Mouse (Mus musculus) kidney, postnatal 0 days (tissue): ENCODE measurements at regions not wholly inside any gene's neighbourhood (a gene's known extent, or its start where the extent isn't known, plus 50 kb on each side); places are given as distances from the start of the nearest gene placed in this dataset.

Source experiments
- ATAC-seq: fragments of 200-750 bp; cut with Nextera tagmentation; replicated peaks from 2 replicates; pipeline ENCODE4 v1.8.0; 2017; ENCODE audit warnings: low read depth, moderate number of reproducible peaks, moderate TSS enrichment, moderate library complexity; ENCODE audit not compliant: low FRiP score
- DNase-seq: peaks from one replicate; pipeline ENCODE4 v3.0.0-alpha.2; 2016; ENCODE audit warnings: low spot score
- H3K27ac ChIP-seq: fragments of 300-500 bp; sonication (generic); 2 replicates; pipeline ENCODE4 v1.5.1; 2014; ENCODE audit warnings: mild to moderate bottlenecking
- H3K27me3 ChIP-seq: fragments of 300-500 bp; sonication (generic); 2 replicates; pipeline ENCODE4 v1.6.1; 2014; ENCODE audit warnings: low read length, mixed read lengths; ENCODE audit not compliant: insufficient read depth
- H3K36me3 ChIP-seq: fragments of 300-500 bp; sonication (generic); 2 replicates; pipeline ENCODE4 v1.6.1; 2014; ENCODE audit warnings: low read length, mixed read lengths; ENCODE audit not compliant: insufficient read depth
- H3K4me1 ChIP-seq: fragments of 300-500 bp; sonication (generic); replicated peaks from 2 replicates; pipeline ENCODE4 v1.6.1; 2014; ENCODE audit warnings: antibody characterized with exemption, low read length, mixed read lengths; ENCODE audit not compliant: insufficient read depth
- H3K4me2 ChIP-seq: fragments of 300-500 bp; sonication (generic); 2 replicates; pipeline ENCODE4 v1.6.1; 2014; ENCODE audit warnings: mild to moderate bottlenecking, low read length, moderate library complexity, mixed read lengths
- H3K4me3 ChIP-seq: fragments of 300-500 bp; sonication (generic); replicated peaks from 2 replicates; pipeline ENCODE4 v1.5.1; 2014; ENCODE audit warnings: low read depth, low read length
- H3K9ac ChIP-seq: fragments of 300-500 bp; sonication (generic); 2 replicates; pipeline ENCODE4 v1.6.1; 2014; ENCODE audit warnings: low read depth, low read length
- H3K9me3 ChIP-seq: fragments of 300-500 bp; sonication (generic); replicated peaks from 2 replicates; pipeline ENCODE4 v1.6.1; 2016; ENCODE audit warnings: low read length, inconsistent platforms, mixed read lengths
- CTCF ChIP-seq: IDR thresholded peaks from 2 replicates; pipeline ENCODE4 v1.5.1; 2016; ENCODE audit warnings: antibody characterized with exemption, low read depth, mild to moderate bottlenecking, moderate library complexity
- WGBS: fragments of 180-500 bp; shearing (Covaris S2); extraction: QIAGEN DNeasy Blood & Tissue Kit; methylation state at CpG from one replicate; pipeline ENCODE4 v1.1.7; 2014; 5-methylcytosine and 5-hydroxymethylcytosine counted together

GRCm38 (mm10) chr4:154773830-154774229 lies 63.4 kb upstream of the Ttc34 start:
- no peaks in the 10 kb centered on the region for H3K27me3 ChIP-seq
- H3K36me3 ChIP-seq = no peaks in the 10 kb centered on the region
- WGBS = 62% methylated on average over 3 of the region's 3 CpGs
- ATAC-seq (0 out of 2 replicates have a peak, but pooled peaks have one; percentile 30), DNase-seq (no peak)
- H3K9me3 ChIP-seq = no peaks in the 10 kb centered on the region
- no peak overlapping the region for H3K9ac ChIP-seq
- no peaks in the 10 kb centered on the region for H3K4me1 ChIP-seq
- no peak overlapping the region for H3K4me3 ChIP-seq
- no peak overlapping the region; the same call in 1 of the 2 replicates for H3K27ac ChIP-seq
- no peak for TF ChIP-seq CTCF
- no peak overlapping the region for H3K4me2 ChIP-seq

- WGBS = 48% methylated on average over 2 of the region's 2 CpGs
- no peaks in the 10 kb centered on the region for H3K9me3 ChIP-seq
- no peak for TF ChIP-seq CTCF
- no peaks in the 10 kb centered on the region for H3K4me1 ChIP-seq
- DNase-seq (no peak), ATAC-seq (no peak; the same call in 1 of the 2 replicates)
- no peak overlapping the region for H3K4me3 ChIP-seq
- H3K27ac ChIP-seq = no peak overlapping the region
- H3K9ac ChIP-seq = no peak overlapping the region
- H3K27me3 ChIP-seq = no peaks in the 10 kb centered on the region
- H3K4me2 ChIP-seq = no peak overlapping the region
- no peaks in the 10 kb centered on the region for H3K36me3 ChIP-seq
These were observed 62.9 kb upstream of the Ttc34 start for GRCm38 (mm10) chr4:154774332-154774731.

- 93% methylated on average over 1 of the region's 1 CpGs for WGBS
- Histone ChIP-seq H3K4me1 (peaks cover 21% of the 10 kb centered on the region), H3K27ac (peak overlapping the region; percentile 36; the same call in 1 of the 2 replicates), H3K36me3 (no peaks in the 10 kb centered on the region), H3K4me3 (no peak overlapping the region), H3K4me2 (no peak overlapping the region), H3K9me3 (no peaks in the 10 kb centered on the region), H3K9ac (no peak overlapping the region), H3K27me3 (no peaks in the 10 kb centered on the region)
- peak; percentile 46 for TF ChIP-seq CTCF
- ATAC-seq (no peak), DNase-seq (no peak)
These were observed 58.4 kb upstream of the Ttc34 start for GRCm38 (mm10) chr4:154778818-154779217.

- Histone ChIP-seq H3K36me3 (no peaks in the 10 kb centered on the region), H3K4me1 (peaks cover 32% of the 10 kb centered on the region), H3K9me3 (no peaks in the 10 kb centered on the region), H3K4me3 (no peak overlapping the region), H3K27me3 (no peaks in the 10 kb centered on the region), H3K9ac (no peak overlapping the region), H3K27ac (0 out of 2 replicates have a peak overlapping the region, but pooled peaks have one; percentile 8), H3K4me2 (no peak overlapping the region)
- WGBS = 4% methylated on average over 11 of the region's 11 CpGs
- ATAC-seq = peak; percentile 34; the same call in 1 of the 2 replicates
- peak; percentile 78 for DNase-seq
- peak; percentile 31; the same call in 1 of the 2 replicates for TF ChIP-seq CTCF
These were observed 55.9 kb upstream of the Ttc34 start for GRCm38 (mm10) chr4:154781391-154781790.

- H3K9ac ChIP-seq = no peak overlapping the region
- H3K4me3 ChIP-seq = no peak overlapping the region
- no peak overlapping the region for H3K27ac ChIP-seq
- DNase-seq (no peak), ATAC-seq (no peak)
- no peaks in the 10 kb centered on the region for H3K36me3 ChIP-seq
- H3K4me2 ChIP-seq = no peak overlapping the region
- H3K4me1 ChIP-seq = peaks cover 33% of the 10 kb centered on the region
- TF ChIP-seq CTCF = no peak
- WGBS = 82% methylated on average over 8 of the region's 8 CpGs
- H3K9me3 ChIP-seq = no peaks in the 10 kb centered on the region
- no peaks in the 10 kb centered on the region for H3K27me3 ChIP-seq
These were observed 55.0 kb upstream of the Ttc34 start for GRCm38 (mm10) chr4:154782291-154782690.

GRCm38 (mm10) chr4:154785282-154785987 lies 51.8 kb upstream of the Ttc34 start:
- 36% methylated on average over 8 of the region's 8 CpGs for WGBS
- no peaks in the 10 kb centered on the region for H3K27me3 ChIP-seq
- no peak overlapping the region for H3K4me3 ChIP-seq
- peak overlapping the region; percentile 54 for H3K27ac ChIP-seq
- DNase-seq (peak; percentile 85), ATAC-seq (peak; percentile 58)
- TF ChIP-seq CTCF = no peak
- H3K9ac ChIP-seq = no peak overlapping the region
- H3K9me3 ChIP-seq = no peaks in the 10 kb centered on the region
- peaks cover 32% of the 10 kb centered on the region for H3K4me1 ChIP-seq
- H3K36me3 ChIP-seq = no peaks in the 10 kb centered on the region
- no peak overlapping the region for H3K4me2 ChIP-seq

GRCm38 (mm10) chr4:154787190-154787589 lies 50.1 kb upstream of the Ttc34 start:
- DNase-seq = peak; percentile 63
- Histone ChIP-seq H3K36me3 (no peaks in the 10 kb centered on the region), H3K27ac (no peak overlapping the region), H3K4me1 (peaks cover 18% of the 10 kb centered on the region), H3K4me2 (no peak overlapping the region), H3K4me3 (no peak overlapping the region), H3K9ac (no peak overlapping the region), H3K27me3 (no peaks in the 10 kb centered on the region), H3K9me3 (no peaks in the 10 kb centered on the region)
- TF ChIP-seq CTCF = peak; percentile 81
- WGBS = 26% methylated on average over 8 of the region's 8 CpGs
- no peak for ATAC-seq
